Mouse (Mus musculus) lung, adult 2 months (tissue): Measurements from ENCODE around the gene Slc7a5.

Source experiments
- CTCF ChIP-seq: fragments of 200-500 bp; IDR thresholded peaks from 2 replicates; pipeline ENCODE4 v1.5.1; 2011; ENCODE audit warnings: mild to moderate bottlenecking, low read length, control low read depth; ENCODE audit not compliant: insufficient read depth
- POLR2A ChIP-seq: fragments of 200-500 bp; IDR thresholded peaks from 2 replicates; pipeline ENCODE4 v1.6.1; 2011; ENCODE audit warnings: low read depth, mild to moderate bottlenecking, control low read depth, low read length, borderline replicate concordance; ENCODE audit errors: extremely low read depth

GRCm38 (mm10) chr8:121922101-121922500 is 14.6 kb upstream of the Slc7a5 start:
- TF ChIP-seq CTCF (no peak), POLR2A (no peak)
